Mouse (Mus musculus): Measurements from ENCODE around the gene Camta1. TPM values are rescaled to one million over a fixed set of nuclear protein-coding genes. Genes with fewer than 3 reads are reported as not detected.

The Camta1 gene
- polyA plus RNA-seq, 1 experiment from 2014 or later: 137 TPM

- H3K4me1 ChIP-seq (ENCODE audit: control insufficient read depth, insufficient read depth, low read length): peaks cover 7% of the 10 kb centered on the region; the same call in 1 of the 2 replicates
- H3K27ac ChIP-seq (ENCODE audit: low read depth, low read length): no peak overlapping the region
- H3K4me3 ChIP-seq (ENCODE audit: low read depth, low read length): no peak overlapping the region
- peaks cover 3% of the 10 kb centered on the region; the same call in 1 of the 2 replicates for H3K27me3 ChIP-seq (ENCODE audit: control insufficient read depth, insufficient read depth, low read length)
- H3K9ac ChIP-seq (ENCODE audit: low read depth, low read length): no peak overlapping the region
- no peaks in the 10 kb centered on the region for H3K36me3 ChIP-seq (ENCODE audit: control insufficient read depth, insufficient read depth, low read length)
- no peak for ATAC-seq (replicated peaks; ENCODE audit: insufficient number of reproducible peaks, low FRiP score, low TSS enrichment)
- WGBS (ENCODE audit: insufficient replicate concordance): 48% methylated on average over 11 of the region's 11 CpGs
- H3K4me2 ChIP-seq: no peak overlapping the region
- no peaks in the 10 kb centered on the region for H3K9me3 ChIP-seq (replicated peaks; ENCODE audit: control insufficient read depth, low read length)
Measured at GRCm38 (mm10) chr4:151901422-151901821, 39.7 kb upstream of the Camta1 start.

- ATAC-seq (replicated peaks; ENCODE audit: insufficient number of reproducible peaks, low FRiP score, low TSS enrichment): no peak
- H3K4me3 ChIP-seq (ENCODE audit: low read depth, low read length): no peak overlapping the region
- peaks cover 7% of the 10 kb centered on the region; the same call in 1 of the 2 replicates for H3K4me1 ChIP-seq (ENCODE audit: control insufficient read depth, insufficient read depth, low read length)
- H3K9me3 ChIP-seq (replicated peaks; ENCODE audit: control insufficient read depth, low read length): no peaks in the 10 kb centered on the region
- no peak overlapping the region for H3K4me2 ChIP-seq
- no peak overlapping the region for H3K9ac ChIP-seq (ENCODE audit: low read depth, low read length)
- H3K27me3 ChIP-seq (ENCODE audit: control insufficient read depth, insufficient read depth, low read length): peaks cover 3% of the 10 kb centered on the region; the same call in 1 of the 2 replicates
- H3K27ac ChIP-seq (ENCODE audit: low read depth, low read length): no peak overlapping the region
- H3K36me3 ChIP-seq (ENCODE audit: control insufficient read depth, insufficient read depth, low read length): no peaks in the 10 kb centered on the region
- WGBS (ENCODE audit: insufficient replicate concordance): 71% methylated on average over 6 of the region's 6 CpGs
Measured at GRCm38 (mm10) chr4:151900735-151901134, 39.1 kb upstream of the Camta1 start.

GRCm38 (mm10) chr4:151899707-151900384 is 38.2 kb upstream of the Camta1 start:
- Histone ChIP-seq H3K4me3 (ENCODE audit: low read depth, low read length) (no peak overlapping the region), H3K9me3 (replicated peaks; ENCODE audit: control insufficient read depth, low read length) (no peaks in the 10 kb centered on the region), H3K36me3 (ENCODE audit: control insufficient read depth, insufficient read depth, low read length) (no peaks in the 10 kb centered on the region), H3K4me1 (ENCODE audit: control insufficient read depth, insufficient read depth, low read length) (peaks cover 7% of the 10 kb centered on the region; the same call in 1 of the 2 replicates), H3K27ac (ENCODE audit: low read depth, low read length) (no peak overlapping the region), H3K9ac (ENCODE audit: low read depth, low read length) (no peak overlapping the region), H3K4me2 (no peak overlapping the region), H3K27me3 (ENCODE audit: control insufficient read depth, insufficient read depth, low read length) (peaks cover 3% of the 10 kb centered on the region; the same call in 1 of the 2 replicates)
- ATAC-seq (replicated peaks; ENCODE audit: insufficient number of reproducible peaks, low FRiP score, low TSS enrichment): no peak
- 63% methylated on average over 11 of the region's 11 CpGs for WGBS (ENCODE audit: insufficient replicate concordance)

- no peak overlapping the region for H3K4me2 ChIP-seq
- no peaks in the 10 kb centered on the region for H3K9me3 ChIP-seq (replicated peaks; ENCODE audit: control insufficient read depth, low read length)
- no peak overlapping the region for H3K27ac ChIP-seq (ENCODE audit: low read depth, low read length)
- no peak for ATAC-seq (replicated peaks; ENCODE audit: insufficient number of reproducible peaks, low FRiP score, low TSS enrichment)
- peaks cover 3% of the 10 kb centered on the region; the same call in 1 of the 2 replicates for H3K27me3 ChIP-seq (ENCODE audit: control insufficient read depth, insufficient read depth, low read length)
- 61% methylated on average over 13 of the region's 13 CpGs for WGBS (ENCODE audit: insufficient replicate concordance)
- no peak overlapping the region for H3K4me3 ChIP-seq (ENCODE audit: low read depth, low read length)
- H3K4me1 ChIP-seq (ENCODE audit: control insufficient read depth, insufficient read depth, low read length): peaks cover 4% of the 10 kb centered on the region; the same call in 1 of the 2 replicates
- H3K36me3 ChIP-seq (ENCODE audit: control insufficient read depth, insufficient read depth, low read length): no peaks in the 10 kb centered on the region
- H3K9ac ChIP-seq (ENCODE audit: low read depth, low read length): no peak overlapping the region
Measured at GRCm38 (mm10) chr4:151898600-151899245, 37.0 kb upstream of the Camta1 start.

- Histone ChIP-seq H3K27me3 (ENCODE audit: control insufficient read depth, insufficient read depth, low read length) (peaks cover 3% of the 10 kb centered on the region; the same call in 1 of the 2 replicates), H3K27ac (ENCODE audit: low read depth, low read length) (no peak overlapping the region), H3K9ac (ENCODE audit: low read depth, low read length) (no peak overlapping the region), H3K4me3 (ENCODE audit: low read depth, low read length) (no peak overlapping the region), H3K36me3 (ENCODE audit: control insufficient read depth, insufficient read depth, low read length) (no peaks in the 10 kb centered on the region), H3K4me2 (no peak overlapping the region), H3K9me3 (replicated peaks; ENCODE audit: control insufficient read depth, low read length) (no peaks in the 10 kb centered on the region), H3K4me1 (ENCODE audit: control insufficient read depth, insufficient read depth, low read length) (no peaks in the 10 kb centered on the region)
- WGBS (ENCODE audit: insufficient replicate concordance): 73% methylated on average over 9 of the region's 9 CpGs
- ATAC-seq (replicated peaks; ENCODE audit: insufficient number of reproducible peaks, low FRiP score, low TSS enrichment): no peak
Measured at GRCm38 (mm10) chr4:151897069-151897617, 35.5 kb upstream of the Camta1 start.

GRCm38 (mm10) chr4:151895624-151896023 is 33.9 kb upstream of the Camta1 start:
- Histone ChIP-seq H3K27me3 (ENCODE audit: control insufficient read depth, insufficient read depth, low read length) (no peaks in the 10 kb centered on the region), H3K9me3 (replicated peaks; ENCODE audit: control insufficient read depth, low read length) (no peaks in the 10 kb centered on the region), H3K4me3 (ENCODE audit: low read depth, low read length) (no peak overlapping the region), H3K4me2 (no peak overlapping the region), H3K27ac (ENCODE audit: low read depth, low read length) (no peak overlapping the region), H3K36me3 (ENCODE audit: control insufficient read depth, insufficient read depth, low read length) (no peaks in the 10 kb centered on the region), H3K9ac (ENCODE audit: low read depth, low read length) (no peak overlapping the region), H3K4me1 (ENCODE audit: control insufficient read depth, insufficient read depth, low read length) (no peaks in the 10 kb centered on the region)
- ATAC-seq (replicated peaks; ENCODE audit: insufficient number of reproducible peaks, low FRiP score, low TSS enrichment): no peak
- 88% methylated on average over 7 of the region's 7 CpGs for WGBS (ENCODE audit: insufficient replicate concordance)

GRCm38 (mm10) chr4:151894926-151895325 is 33.2 kb upstream of the Camta1 start:
- no peak overlapping the region for H3K4me2 ChIP-seq
- WGBS (ENCODE audit: insufficient replicate concordance): 85% methylated on average over 12 of the region's 12 CpGs
- no peak for ATAC-seq (replicated peaks; ENCODE audit: insufficient number of reproducible peaks, low FRiP score, low TSS enrichment)
- no peak overlapping the region for H3K4me3 ChIP-seq (ENCODE audit: low read depth, low read length)
- H3K27ac ChIP-seq (ENCODE audit: low read depth, low read length): no peak overlapping the region
- H3K9ac ChIP-seq (ENCODE audit: low read depth, low read length): no peak overlapping the region
- H3K36me3 ChIP-seq (ENCODE audit: control insufficient read depth, insufficient read depth, low read length): no peaks in the 10 kb centered on the region
- no peaks in the 10 kb centered on the region for H3K9me3 ChIP-seq (replicated peaks; ENCODE audit: control insufficient read depth, low read length)
- no peaks in the 10 kb centered on the region for H3K4me1 ChIP-seq (ENCODE audit: control insufficient read depth, insufficient read depth, low read length)
- no peaks in the 10 kb centered on the region for H3K27me3 ChIP-seq (ENCODE audit: control insufficient read depth, insufficient read depth, low read length)

- H3K36me3 ChIP-seq (ENCODE audit: control insufficient read depth, insufficient read depth, low read length): no peaks in the 10 kb centered on the region
- 65% methylated on average over 6 of the region's 6 CpGs for WGBS (ENCODE audit: insufficient replicate concordance)
- no peaks in the 10 kb centered on the region for H3K27me3 ChIP-seq (ENCODE audit: control insufficient read depth, insufficient read depth, low read length)
- no peak overlapping the region for H3K4me3 ChIP-seq (ENCODE audit: low read depth, low read length)
- no peaks in the 10 kb centered on the region for H3K4me1 ChIP-seq (ENCODE audit: control insufficient read depth, insufficient read depth, low read length)
- no peak overlapping the region for H3K4me2 ChIP-seq
- H3K9ac ChIP-seq (ENCODE audit: low read depth, low read length): no peak overlapping the region
- H3K27ac ChIP-seq (ENCODE audit: low read depth, low read length): no peak overlapping the region
- no peak for ATAC-seq (replicated peaks; ENCODE audit: insufficient number of reproducible peaks, low FRiP score, low TSS enrichment)
- no peaks in the 10 kb centered on the region for H3K9me3 ChIP-seq (replicated peaks; ENCODE audit: control insufficient read depth, low read length)
Measured at GRCm38 (mm10) chr4:151893241-151893640, 31.6 kb upstream of the Camta1 start.
